Mouse (Mus musculus) lung, postnatal 14 days (tissue): ENCODE measurements around the gene Gm6871.
A peak's percentile ranks its signal among the peaks of the same experiment; 100 is the strongest.
"Not testable (repeated sequence)": the region's sequence is repeated elsewhere in the genome, so short reads cannot be mapped to it uniquely, and the experiment has no call there.

ENCODE experiments used
- DNase-seq: peaks from one replicate; pipeline ENCODE4 v3.0.0; 2021

The Gm6871 gene

DNA sequence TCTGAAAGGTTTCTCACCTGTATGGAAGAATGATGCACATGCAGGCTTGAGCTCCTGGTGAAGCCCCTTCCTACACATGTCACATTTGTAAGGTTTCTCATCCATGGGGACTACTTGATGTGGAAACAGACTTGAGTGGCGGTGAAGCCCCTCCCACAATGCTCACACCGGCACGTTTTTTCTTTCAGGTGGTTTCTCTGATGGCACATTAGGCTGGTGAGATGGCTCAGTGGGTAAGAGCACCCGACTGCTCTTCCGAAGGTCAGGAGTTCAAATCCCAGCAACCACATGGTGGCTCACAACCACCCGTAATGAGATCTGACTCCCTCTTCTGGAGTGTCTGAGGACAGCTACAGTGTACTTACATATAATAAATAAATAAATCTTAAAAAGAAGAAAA, at the start of gene Gm6871:
Gm6871 (minus strand) TSS at position 101 of the 400 bp plus-strand sequence.
- not testable (repeated sequence) for DNase-seq

DNA sequence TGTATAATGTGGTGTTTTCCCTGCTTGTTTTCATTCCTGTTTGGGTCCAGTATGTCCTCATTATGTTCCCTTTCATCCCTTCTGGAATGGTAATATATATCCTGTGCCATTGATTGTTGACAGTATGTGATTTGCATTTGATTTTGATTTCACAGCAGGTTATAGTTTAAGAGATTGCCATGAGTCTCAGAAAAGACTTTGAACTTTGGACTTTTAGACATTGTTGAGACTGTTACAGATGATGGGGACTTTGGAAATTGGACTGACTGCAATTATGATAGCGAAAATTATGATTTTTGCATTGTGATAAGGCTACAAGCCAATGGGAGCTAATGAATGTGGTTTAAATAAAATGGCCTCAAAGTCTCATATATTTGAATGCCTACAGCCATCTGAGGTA, 42.8 kb upstream of the Gm6871 start:
- DNase-seq = not testable (repeated sequence)

- DNase-seq = no peak
Observed at GRCm38 (mm10) chr7:41611654-41612053, 38.2 kb upstream of the Gm6871 start.

GRCm38 (mm10) chr7:41599932-41600548, 26.6 kb upstream of the Gm6871 start:
- no peak for DNase-seq

GRCm38 (mm10) chr7:41599034-41599813, 25.8 kb upstream of the Gm6871 start, which contains the start of gene 2610021A01Rik:
2610021A01Rik (plus strand) TSS chr7:41599230.
- DNase-seq = peak; percentile 91

GRCm38 (mm10) chr7:41598615-41599014, 25.2 kb upstream of the Gm6871 start:
- DNase-seq = no peak

GRCm38 (mm10) chr7:41587831-41588230, 14.4 kb upstream of the Gm6871 start:
- DNase-seq = not testable (repeated sequence)

DNA sequence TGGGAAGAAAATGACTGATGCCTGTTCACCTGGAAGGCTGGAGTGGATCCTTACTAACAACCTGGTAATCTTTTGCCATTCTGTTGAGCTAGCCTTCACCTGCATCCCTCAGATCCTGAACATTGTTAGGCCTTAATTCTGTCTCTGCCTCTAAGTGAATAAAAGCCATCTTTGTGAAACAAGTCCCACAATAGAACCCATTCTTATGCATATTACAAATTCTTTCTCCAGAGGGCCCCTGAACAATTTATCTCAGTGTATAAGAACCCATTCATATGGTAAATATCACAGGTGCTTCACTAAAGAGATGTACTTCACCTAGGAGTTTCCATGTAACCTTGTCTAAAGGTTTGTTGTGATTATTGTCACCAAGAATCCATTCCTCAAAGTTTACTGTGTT, 8.6 kb upstream of the Gm6871 start:
- DNase-seq = no peak

- no peak for DNase-seq
Observed at GRCm38 (mm10) chr7:41577956-41578355, 4.5 kb upstream of the Gm6871 start.

GRCm38 (mm10) chr7:41560681-41561080, 12.8 kb downstream of the Gm6871 start:
- no peak for DNase-seq

DNA sequence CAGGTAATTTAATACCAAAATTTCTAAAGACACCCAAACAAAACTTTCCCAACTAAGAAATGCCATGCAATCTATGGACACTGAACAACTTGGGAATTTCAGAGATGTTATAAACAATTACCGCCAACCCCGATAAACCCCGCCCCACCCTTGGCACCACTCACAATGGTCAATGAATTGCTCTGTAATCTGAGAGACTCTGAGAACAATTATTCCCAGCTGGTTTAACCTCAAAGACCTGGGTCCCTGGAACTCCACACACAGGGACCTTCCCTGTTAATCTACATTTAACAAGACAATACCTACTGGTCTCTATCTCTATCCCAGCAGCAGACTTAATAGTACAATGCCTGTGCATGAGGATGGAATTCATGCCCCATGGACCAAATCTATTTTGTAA, 60.8 kb downstream of the Gm6871 start:
- no peak for DNase-seq

- no peak for DNase-seq
Observed at GRCm38 (mm10) chr7:41512207-41512606, 61.3 kb downstream of the Gm6871 start.

- DNase-seq = no peak
Observed at GRCm38 (mm10) chr7:41502402-41502801, 71.1 kb downstream of the Gm6871 start.

DNA sequence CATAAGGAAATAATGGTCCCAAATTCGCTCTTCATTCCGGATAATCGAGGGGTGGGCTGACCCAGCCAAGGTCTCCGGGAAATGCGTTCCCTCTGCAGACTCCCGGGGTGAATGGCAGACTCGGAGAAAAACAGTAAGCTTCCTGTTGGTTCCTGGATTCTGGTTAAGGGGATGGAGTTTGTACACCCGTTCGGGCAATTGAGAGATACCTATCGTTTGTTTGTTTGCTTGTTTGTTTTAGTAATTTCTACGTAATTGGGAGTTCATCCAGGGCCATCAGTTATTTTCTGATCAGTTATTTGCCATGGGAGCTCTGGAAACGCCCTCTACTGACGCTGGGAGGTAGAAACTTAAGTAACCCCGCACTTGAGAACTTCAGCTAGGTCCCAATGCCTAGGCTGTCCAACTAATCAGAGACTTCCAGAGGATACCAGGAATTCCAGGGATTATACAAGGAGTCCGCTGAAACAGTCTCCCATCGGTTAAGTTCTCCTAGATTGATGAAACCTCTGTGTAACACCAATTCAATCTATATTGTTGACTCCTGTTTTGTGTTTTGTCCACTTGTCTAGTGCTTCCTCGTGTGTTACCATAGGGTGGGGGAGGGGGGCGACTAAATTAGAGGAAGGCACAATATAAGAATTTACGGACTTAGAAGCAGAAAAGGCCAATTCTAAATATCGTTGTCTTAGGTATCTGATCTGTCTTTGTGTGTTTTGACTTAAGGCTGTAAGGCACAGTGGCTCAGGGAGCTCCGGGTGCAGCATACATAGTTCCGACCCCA, 73.1 kb downstream of the Gm6871 start:
- peak; percentile 73 for DNase-seq

GRCm38 (mm10) chr7:41499389-41500049, 73.9 kb downstream of the Gm6871 start, which contains the start of the genes Gm20449 and AW146154:
Gm20449 (minus strand) TSS chr7:41499417.
AW146154 (minus strand) TSS chr7:41499890.
- DNase-seq = peak; percentile 99

- DNase-seq = not testable (repeated sequence)
Observed at GRCm38 (mm10) chr7:41499018-41499388, 74.5 kb downstream of the Gm6871 start.

DNA sequence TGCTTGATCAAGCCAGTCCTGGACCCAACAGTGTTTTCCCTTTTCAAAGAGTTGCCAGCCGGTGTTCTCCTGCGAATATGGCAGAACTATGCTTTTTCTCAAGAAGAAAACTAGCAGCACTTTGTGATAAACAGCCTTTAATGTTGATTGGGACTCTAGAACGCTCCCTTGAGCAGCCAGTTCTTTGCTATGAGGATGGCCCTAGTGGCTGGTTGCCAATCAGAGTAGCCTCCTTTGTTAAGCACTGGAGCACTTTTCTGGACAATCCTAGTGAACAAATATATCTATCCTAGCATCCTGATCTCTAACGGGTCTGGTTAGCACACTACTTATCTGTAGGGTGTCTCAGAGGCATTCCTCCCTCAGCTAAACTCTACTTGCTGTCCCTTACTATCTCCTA, 75.0 kb downstream of the Gm6871 start:
- DNase-seq = not testable (repeated sequence)

DNA sequence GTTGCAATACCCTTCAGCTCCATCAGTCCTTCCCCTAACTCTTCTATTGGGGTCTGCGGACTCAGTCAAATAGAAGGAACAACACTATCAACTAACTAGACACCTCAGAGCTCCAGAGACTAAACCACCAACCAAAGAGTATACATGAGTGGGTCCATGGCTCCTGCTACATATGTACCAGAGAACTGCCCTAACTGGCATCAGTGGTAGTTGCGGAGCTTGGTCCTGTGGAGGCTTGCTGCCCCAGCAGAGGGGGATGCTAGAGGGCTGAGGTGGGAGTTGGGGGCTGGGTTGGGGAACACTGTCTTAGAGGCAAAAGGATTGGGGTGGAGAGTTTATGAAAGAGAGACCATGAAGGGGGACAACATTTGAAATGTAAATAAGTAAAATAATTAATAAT, 75.6 kb downstream of the Gm6871 start:
- DNase-seq = no peak
